Mouse (Mus musculus) thymus, adult 2 months (tissue): Measurements from ENCODE around the gene Vamp2.

ENCODE experiments used
- CTCF ChIP-seq: fragments of 200-500 bp; IDR thresholded peaks from 2 replicates; pipeline ENCODE4 v1.5.1; 2012; ENCODE audit warnings: mild to moderate bottlenecking, control low read depth, low read length, moderate library complexity, borderline replicate concordance; ENCODE audit not compliant: control insufficient read depth, poor library complexity, insufficient read depth; ENCODE audit errors: extremely low read depth
- POLR2A ChIP-seq: fragments of 200-500 bp; IDR thresholded peaks from 2 replicates; pipeline ENCODE4 v1.6.1; 2012; ENCODE audit warnings: mild to moderate bottlenecking, low read length, control low read depth, moderate library complexity; ENCODE audit not compliant: control insufficient read depth, poor library complexity, insufficient read depth; ENCODE audit errors: extremely low read depth

GRCm38 (mm10) chr11:69133923-69134621 is 45.8 kb downstream of the Vamp2 start:
- TF ChIP-seq CTCF (peak; percentile 49; the same call in 1 of the 2 replicates), POLR2A (no peak)
